8 mouse cellular contexts compared by ENCODE assay signal in genomic region chr9:107545602-107546001, GRCm38 (mm10). TPM values are rescaled to one million over a fixed set of nuclear protein-coding genes. Genes with fewer than 3 reads are reported as not detected.
DNase-seq lines count a peak whose midpoint lies in the region; ATAC-seq and TF ChIP-seq lines count a peak whose summit lies in the region.

No protein-coding gene starts in this region.

- peaks cover 23% of the 10 kb centered on the region for H3K36me3 ChIP-seq in embryonic facial prominence, embryonic 10.5 days (replicated peaks)
- peaks cover 4% of the 10 kb centered on the region; the same call in 1 of the 2 replicates for H3K36me3 ChIP-seq in stomach, postnatal 0 days (ENCODE audit: control insufficient read depth, insufficient read depth, low read length)

- 4% methylated on average over 3 of the region's 3 CpGs for WGBS in embryonic facial prominence, embryonic 10.5 days
- 7% methylated on average over 3 of the region's 3 CpGs for WGBS in stomach, postnatal 0 days

- peaks cover 34% of the 10 kb centered on the region for H3K27me3 ChIP-seq in embryonic facial prominence, embryonic 10.5 days (replicated peaks; ENCODE audit: low read depth, poor library complexity, severe bottlenecking)
- no peaks in the 10 kb centered on the region for H3K27me3 ChIP-seq in stomach, postnatal 0 days (ENCODE audit: control insufficient read depth, insufficient read depth, low read length)

- TF ChIP-seq EP300 in stomach, postnatal 0 days (optimal IDR thresholded peaks at IDR 0.05) = no peak

- peaks cover 64% of the 10 kb centered on the region for H3K4me1 ChIP-seq in embryonic facial prominence, embryonic 10.5 days
- 0 out of 2 replicates have a peak, but pooled peaks cover 2% of the 10 kb centered on the region for H3K4me1 ChIP-seq in stomach, postnatal 0 days (replicated peaks; ENCODE audit: control insufficient read depth, insufficient read depth)

- H3K4me3 ChIP-seq in embryonic facial prominence, embryonic 10.5 days = no peak overlapping the region
- H3K4me3 ChIP-seq in stomach, postnatal 0 days (ENCODE audit: low read depth, low read length) = no peak overlapping the region

- no peak overlapping the region for H3K27ac ChIP-seq in embryonic facial prominence, embryonic 10.5 days (replicated peaks)
- H3K27ac ChIP-seq in stomach, postnatal 0 days (replicated peaks) = no peak overlapping the region

- no peak for ATAC-seq in stomach, postnatal 0 days (ENCODE audit: low FRiP score, low TSS enrichment)

- no peaks in the 10 kb centered on the region for H3K9me3 ChIP-seq in embryonic facial prominence, embryonic 10.5 days
- no peaks in the 10 kb centered on the region for H3K9me3 ChIP-seq in stomach, postnatal 0 days (ENCODE audit: control insufficient read depth, low read length)

- intact Hi-C loops in heart, postnatal 25 days (cut with DNase I) = no loop called here

- no peak overlapping the region for H3K4me2 ChIP-seq in stomach, postnatal 0 days (replicated peaks; ENCODE audit: low read depth)

- TF ChIP-seq CTCF in stomach, postnatal 0 days (IDR thresholded peaks at IDR 0.05; ENCODE audit: low read depth) = peak; percentile 96

- no peak overlapping the region for H3K9ac ChIP-seq in stomach, postnatal 0 days (ENCODE audit: low read length)

- DNase-seq in heart, adult 18-20 months = peak; percentile 64 to 88
- DNase-seq in heart, postnatal 25 days (ENCODE audit: low spot score) = no peak
- peak; percentile 74 for DNase-seq in A20 (ENCODE audit: low read depth, low spot score)
- peak; percentile 70 for DNase-seq in adrenal gland, adult 2 months
- peak; percentile 82 for DNase-seq in embryonic facial prominence, embryonic 10.5 days (ENCODE audit: low spot score)
- peak; percentile 88 to 89 for DNase-seq in kidney, postnatal 4 days
- peak; percentile 84 for DNase-seq in lung, postnatal 14 days
- DNase-seq in stomach, postnatal 0 days (ENCODE audit: low spot score) = peak; percentile 79

RNA-seq across cellular contexts. Expression of gene Zmynd10, which starts 1.5 kb away (rescaled TPM):
- under 1 TPM in 1 of 2 experiments, not detected in 1; 0.62 TPM for total RNA-seq in heart, adult 18-20 months (2021)
- total RNA-seq in heart, postnatal 25 days (2021) = not detected
- total RNA-seq in adrenal gland, adult 2 months (2021) = under 1 TPM; 0.45 to 0.52 TPM
- 0.37 and 0.61 TPM in 2 replicates for polyA plus RNA-seq in adrenal gland, adult 2 months (2012; rRNA removed)
- polyA plus RNA-seq in embryonic facial prominence, embryonic 10.5 days (2016; fragmentation: Nextera tagmentation; extraction: Ambion mirVana) = 0.97 and 1.2 TPM in 2 replicates
- 0.94 and 0.97 TPM in 2 replicates for polyA plus RNA-seq in stomach, postnatal 0 days (2015; fragmentation: Nextera tagmentation; extraction: Ambion mirVana)

RNA-seq across cellular contexts. Expression of gene Nprl2, which starts 3.6 kb away (rescaled TPM):
- 10 to 100 TPM; 20.4 to 21.0 TPM for total RNA-seq in heart, adult 18-20 months (2021)
- 10 to 100 TPM; 17.3 to 18.9 TPM for total RNA-seq in heart, postnatal 25 days (2021)
- total RNA-seq in adrenal gland, adult 2 months (2021) = 10 to 100 TPM; 27.9 to 31.5 TPM
- 24.2 and 31.9 TPM in 2 replicates for polyA plus RNA-seq in adrenal gland, adult 2 months (2012; rRNA removed)
- polyA plus RNA-seq in embryonic facial prominence, embryonic 10.5 days (2016; fragmentation: Nextera tagmentation; extraction: Ambion mirVana) = 35.2 and 39.4 TPM in 2 replicates
- polyA plus RNA-seq in stomach, postnatal 0 days (2015; fragmentation: Nextera tagmentation; extraction: Ambion mirVana) = 24.8 and 24.9 TPM in 2 replicates

RNA-seq across cellular contexts. Expression of gene Cyb561d2, which starts 3.6 kb away (rescaled TPM):
- total RNA-seq in heart, adult 18-20 months (2021) = 1 to 10 TPM; 4.2 to 4.6 TPM
- total RNA-seq in heart, postnatal 25 days (2021) = 1 to 10 TPM; 3.1 to 3.5 TPM
- total RNA-seq in adrenal gland, adult 2 months (2021) = 10 to 100 TPM; 14.6 to 22.0 TPM
- polyA plus RNA-seq in adrenal gland, adult 2 months (2012; rRNA removed) = 59.1 and 68.0 TPM in 2 replicates
- 16.4 and 16.7 TPM in 2 replicates for polyA plus RNA-seq in embryonic facial prominence, embryonic 10.5 days (2016; fragmentation: Nextera tagmentation; extraction: Ambion mirVana)
- 26.7 and 28.2 TPM in 2 replicates for polyA plus RNA-seq in stomach, postnatal 0 days (2015; fragmentation: Nextera tagmentation; extraction: Ambion mirVana)

RNA-seq across cellular contexts. Expression of gene Rassf1, which starts 5.8 kb away (rescaled TPM):
- total RNA-seq in heart, adult 18-20 months (2021) = 10 to 100 TPM; 15.1 TPM
- 10 to 100 TPM; 12.1 to 16.7 TPM for total RNA-seq in heart, postnatal 25 days (2021)
- total RNA-seq in adrenal gland, adult 2 months (2021) = 10 to 100 TPM; 15.5 to 18.6 TPM
- polyA plus RNA-seq in adrenal gland, adult 2 months (2012; rRNA removed) = 15.3 and 16.7 TPM in 2 replicates
- 45.3 and 46.5 TPM in 2 replicates for polyA plus RNA-seq in embryonic facial prominence, embryonic 10.5 days (2016; fragmentation: Nextera tagmentation; extraction: Ambion mirVana)
- polyA plus RNA-seq in stomach, postnatal 0 days (2015; fragmentation: Nextera tagmentation; extraction: Ambion mirVana) = 44.2 and 46.5 TPM in 2 replicates

RNA-seq across cellular contexts. Expression of gene Tmem115, which starts 11.9 kb away (rescaled TPM):
- total RNA-seq in heart, adult 18-20 months (2021) = 10 to 100 TPM; 22.2 to 22.3 TPM
- 10 to 100 TPM; 20.6 to 21.4 TPM for total RNA-seq in heart, postnatal 25 days (2021)
- total RNA-seq in adrenal gland, adult 2 months (2021) = 10 to 100 TPM; 43.2 to 48.1 TPM
- 84.2 and 96.5 TPM in 2 replicates for polyA plus RNA-seq in adrenal gland, adult 2 months (2012; rRNA removed)
- 37.9 and 39.3 TPM in 2 replicates for polyA plus RNA-seq in embryonic facial prominence, embryonic 10.5 days (2016; fragmentation: Nextera tagmentation; extraction: Ambion mirVana)
- polyA plus RNA-seq in stomach, postnatal 0 days (2015; fragmentation: Nextera tagmentation; extraction: Ambion mirVana) = 41.9 and 43.2 TPM in 2 replicates
